Mouse (Mus musculus): ENCODE measurements around the gene 2310011J03Rik. TPM values are rescaled to one million over a fixed set of nuclear protein-coding genes. Genes with fewer than 3 reads are reported as not detected.
A peak's percentile ranks its signal among the peaks of the same experiment; 100 is the strongest.

The 2310011J03Rik gene
- polyA plus RNA-seq, 1 experiment from 2014 or later = 32.9 TPM

DNA sequence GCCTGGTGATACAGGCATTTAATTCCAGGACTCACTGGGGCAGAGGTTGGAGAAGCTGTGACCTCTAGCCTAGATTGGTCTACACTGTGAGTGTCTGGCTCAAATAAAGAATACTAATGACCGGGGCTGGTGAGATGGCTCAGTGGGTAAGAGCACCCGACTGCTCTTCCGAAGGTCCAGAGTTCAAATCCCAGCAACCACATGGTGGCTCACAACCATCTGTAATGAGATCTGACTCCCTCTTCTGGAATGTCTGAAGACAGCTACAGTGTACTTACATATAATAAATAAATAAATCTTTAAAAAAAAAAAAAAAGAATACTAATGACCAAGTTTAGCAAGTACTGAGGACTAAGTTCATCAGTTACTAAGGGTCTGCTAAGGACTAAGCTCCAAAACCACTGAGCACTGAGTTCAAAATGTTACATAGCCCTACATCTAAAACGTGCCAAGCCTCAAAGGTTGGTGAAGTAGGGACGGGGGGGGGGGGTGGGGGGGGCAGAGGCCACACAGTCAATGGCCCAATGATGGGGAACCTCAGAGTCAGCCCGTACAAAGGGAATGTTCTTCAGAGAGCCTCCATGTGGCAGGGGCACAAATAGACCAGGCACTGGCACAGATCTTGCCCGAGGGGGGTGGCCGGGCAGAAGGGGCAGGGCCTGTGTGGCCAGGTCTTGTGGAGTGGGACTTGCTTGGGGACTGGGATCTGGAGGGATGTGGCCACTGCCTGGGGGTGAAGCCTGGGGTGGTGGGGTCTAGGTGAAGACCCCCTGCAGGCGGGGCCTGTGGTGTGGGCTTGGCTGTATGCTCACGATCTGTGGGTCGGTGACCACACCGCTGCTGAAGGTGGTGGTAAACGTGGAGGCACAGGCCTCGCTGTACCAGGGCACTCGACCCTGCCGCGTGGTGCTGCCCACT lies 4.0 kb upstream of the 2310011J03Rik start:
- no peak for ATAC-seq (ENCODE audit: low FRiP score)
- Histone ChIP-seq H3K27me3 (ENCODE audit: control insufficient read depth, insufficient read depth, low read length) (peaks cover 2% of the 10 kb centered on the region; the same call in 1 of the 2 replicates), H3K4me2 (replicated peaks; ENCODE audit: low read depth, low read length) (no peak overlapping the region; the same call in 1 of the 2 replicates), H3K36me3 (ENCODE audit: control insufficient read depth, insufficient read depth, low read length) (no peaks in the 10 kb centered on the region), H3K27ac (ENCODE audit: low read depth, low read length) (no peak overlapping the region), H3K4me1 (replicated peaks; ENCODE audit: control insufficient read depth, insufficient read depth, low read length) (0 out of 2 replicates have a peak, but pooled peaks cover 9% of the 10 kb centered on the region), H3K9me3 (ENCODE audit: control insufficient read depth, low read length) (no peaks in the 10 kb centered on the region), H3K9ac (ENCODE audit: low read depth, low read length) (no peak overlapping the region), H3K4me3 (ENCODE audit: low read depth, low read length) (no peak overlapping the region)
- no peak for DNase-seq (ENCODE audit: low spot score)
- 76% methylated on average over 17 of the region's 17 CpGs for WGBS

GRCm38 (mm10) chr10:80323261-80324119 lies 3.2 kb upstream of the 2310011J03Rik start:
- H3K9ac ChIP-seq (ENCODE audit: low read depth, low read length) = peak overlapping the region; percentile 57
- ATAC-seq (ENCODE audit: low FRiP score) = peak; percentile 15; the same call in 1 of the 2 replicates
- WGBS = 2% methylated on average over 44 of the region's 46 CpGs
- no peaks in the 10 kb centered on the region for H3K9me3 ChIP-seq (ENCODE audit: control insufficient read depth, low read length)
- H3K27ac ChIP-seq (ENCODE audit: low read depth, low read length) = no peak overlapping the region
- peak overlapping the region; percentile 97 for H3K4me2 ChIP-seq (replicated peaks; ENCODE audit: low read depth, low read length)
- peak; percentile 52 for DNase-seq (ENCODE audit: low spot score)
- no peaks in the 10 kb centered on the region for H3K36me3 ChIP-seq (ENCODE audit: control insufficient read depth, insufficient read depth, low read length)
- peak overlapping the region; percentile 47 for H3K4me3 ChIP-seq (ENCODE audit: low read depth, low read length)
- peaks cover 2% of the 10 kb centered on the region; the same call in 1 of the 2 replicates for H3K27me3 ChIP-seq (ENCODE audit: control insufficient read depth, insufficient read depth, low read length)
- H3K4me1 ChIP-seq (replicated peaks; ENCODE audit: control insufficient read depth, insufficient read depth, low read length) = 0 out of 2 replicates have a peak, but pooled peaks cover 7% of the 10 kb centered on the region

DNA sequence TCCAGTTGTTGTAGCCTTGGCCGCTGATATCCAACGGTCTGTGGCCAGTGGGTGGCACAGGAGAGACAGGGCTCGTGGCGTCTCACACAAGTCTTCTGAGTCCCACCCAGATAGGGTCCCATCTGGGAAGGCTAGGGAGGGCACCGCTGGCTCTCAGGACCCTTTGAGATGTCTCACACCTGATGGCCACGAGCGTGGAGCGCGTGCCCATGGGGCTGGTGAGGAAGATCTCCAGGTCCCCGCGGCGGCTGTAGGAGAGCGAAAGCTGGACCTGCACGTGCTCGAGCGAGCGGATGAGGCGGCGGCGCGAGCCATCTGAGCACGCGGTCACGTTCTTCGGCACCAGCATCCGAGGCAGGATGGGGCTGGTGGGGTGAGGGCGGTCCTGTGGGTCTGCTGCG lies 2.5 kb upstream of the 2310011J03Rik start:
- Histone ChIP-seq H3K4me2 (replicated peaks; ENCODE audit: low read depth, low read length) (peak overlapping the region; percentile 97), H3K4me3 (ENCODE audit: low read depth, low read length) (peak overlapping the region; percentile 47), H3K4me1 (replicated peaks; ENCODE audit: control insufficient read depth, insufficient read depth, low read length) (0 out of 2 replicates have a peak, but pooled peaks cover 7% of the 10 kb centered on the region), H3K36me3 (ENCODE audit: control insufficient read depth, insufficient read depth, low read length) (no peaks in the 10 kb centered on the region), H3K27ac (ENCODE audit: low read depth, low read length) (no peak overlapping the region), H3K27me3 (ENCODE audit: control insufficient read depth, insufficient read depth, low read length) (peaks cover 2% of the 10 kb centered on the region; the same call in 1 of the 2 replicates), H3K9ac (ENCODE audit: low read depth, low read length) (peak overlapping the region; percentile 57; the same call in 1 of the 2 replicates), H3K9me3 (ENCODE audit: control insufficient read depth, low read length) (no peaks in the 10 kb centered on the region)
- no peak; the same call in 1 of the 2 replicates for ATAC-seq (ENCODE audit: low FRiP score)
- DNase-seq (ENCODE audit: low spot score) = no peak
- 10% methylated on average over 28 of the region's 28 CpGs for WGBS

GRCm38 (mm10) chr10:80321670-80322581 lies 1.6 kb upstream of the 2310011J03Rik start:
- Histone ChIP-seq H3K27ac (ENCODE audit: low read depth, low read length) (no peak overlapping the region), H3K36me3 (ENCODE audit: control insufficient read depth, insufficient read depth, low read length) (no peaks in the 10 kb centered on the region), H3K9ac (ENCODE audit: low read depth, low read length) (no peak overlapping the region), H3K4me3 (ENCODE audit: low read depth, low read length) (no peak overlapping the region), H3K27me3 (ENCODE audit: control insufficient read depth, insufficient read depth, low read length) (peaks cover 2% of the 10 kb centered on the region; the same call in 1 of the 2 replicates), H3K4me1 (replicated peaks; ENCODE audit: control insufficient read depth, insufficient read depth, low read length) (0 out of 2 replicates have a peak, but pooled peaks cover 7% of the 10 kb centered on the region), H3K4me2 (replicated peaks; ENCODE audit: low read depth, low read length) (no peak overlapping the region), H3K9me3 (ENCODE audit: control insufficient read depth, low read length) (no peaks in the 10 kb centered on the region)
- 86% methylated on average over 21 of the region's 21 CpGs for WGBS
- no peak for ATAC-seq (ENCODE audit: low FRiP score)
- DNase-seq (ENCODE audit: low spot score) = no peak

DNA sequence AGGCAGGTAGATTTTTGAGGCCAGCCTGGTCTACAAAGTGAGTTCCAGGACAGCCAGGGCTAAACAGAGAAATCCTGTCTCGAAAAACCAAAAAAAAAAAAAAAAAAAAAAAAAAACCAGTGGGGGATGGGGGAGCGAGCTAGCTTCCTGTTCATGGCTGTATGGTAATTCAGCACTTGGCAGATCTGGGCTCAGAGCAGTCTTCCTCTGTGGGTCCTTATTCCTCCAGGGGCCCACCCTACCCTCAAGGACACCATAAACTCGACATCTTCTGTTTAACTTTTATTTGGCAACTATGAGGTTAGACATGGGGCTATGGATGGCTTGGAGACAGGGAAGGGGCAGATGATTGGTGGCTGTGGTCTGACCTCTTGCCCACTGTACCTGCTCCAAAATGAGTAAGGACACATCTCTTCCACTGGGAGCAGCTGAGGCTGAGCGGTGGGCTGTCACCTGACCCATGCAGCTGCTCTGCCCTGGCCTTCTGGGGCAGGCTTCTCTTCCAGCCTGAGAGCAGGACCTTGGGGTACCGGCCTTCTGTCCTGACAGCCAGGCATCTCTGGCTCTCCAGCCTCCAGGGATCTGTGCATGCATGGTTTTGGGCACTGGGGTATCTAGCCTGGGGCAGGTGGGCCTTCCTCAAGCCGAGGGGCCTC lies 805 bp upstream of the 2310011J03Rik start:
- Histone ChIP-seq H3K4me2 (replicated peaks; ENCODE audit: low read depth, low read length) (no peak overlapping the region), H3K4me1 (replicated peaks; ENCODE audit: control insufficient read depth, insufficient read depth, low read length) (0 out of 2 replicates have a peak, but pooled peaks cover 7% of the 10 kb centered on the region), H3K27me3 (ENCODE audit: control insufficient read depth, insufficient read depth, low read length) (peaks cover 2% of the 10 kb centered on the region; the same call in 1 of the 2 replicates), H3K36me3 (ENCODE audit: control insufficient read depth, insufficient read depth, low read length) (0 out of 2 replicates have a peak, but pooled peaks cover 1% of the 10 kb centered on the region), H3K9me3 (ENCODE audit: control insufficient read depth, low read length) (no peaks in the 10 kb centered on the region), H3K4me3 (ENCODE audit: low read depth, low read length) (no peak overlapping the region), H3K9ac (ENCODE audit: low read depth, low read length) (no peak overlapping the region), H3K27ac (ENCODE audit: low read depth, low read length) (no peak overlapping the region)
- DNase-seq (ENCODE audit: low spot score) (no peak), ATAC-seq (ENCODE audit: low FRiP score) (no peak)
- 73% methylated on average over 6 of the region's 6 CpGs for WGBS

DNA sequence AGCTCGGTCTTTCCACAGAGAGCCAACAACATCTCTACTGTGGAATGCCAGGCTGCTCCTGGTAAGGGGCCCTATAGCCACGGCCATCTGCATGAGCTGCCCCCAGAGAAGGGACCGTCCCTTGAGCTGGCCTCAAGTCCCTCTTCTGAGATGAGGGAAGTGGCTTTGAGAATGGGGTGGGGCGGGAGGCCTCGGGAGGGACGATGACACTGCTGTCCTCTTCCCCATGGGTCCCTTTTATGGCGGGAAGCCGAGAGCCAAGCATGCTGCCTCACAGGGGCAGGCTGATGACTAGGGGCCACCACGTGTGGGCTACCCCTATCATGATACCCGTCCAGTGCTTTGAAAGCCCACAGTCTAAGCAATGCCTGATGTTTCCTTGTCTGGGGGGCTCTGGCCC lies 3.3 kb downstream of the 2310011J03Rik start:
- no peak overlapping the region for H3K4me2 ChIP-seq (replicated peaks; ENCODE audit: low read depth, low read length)
- H3K27me3 ChIP-seq (ENCODE audit: control insufficient read depth, insufficient read depth, low read length) = peaks cover 23% of the 10 kb centered on the region
- H3K9ac ChIP-seq (ENCODE audit: low read depth, low read length) = no peak overlapping the region
- no peak overlapping the region for H3K4me3 ChIP-seq (ENCODE audit: low read depth, low read length)
- DNase-seq (ENCODE audit: low spot score) = no peak
- H3K4me1 ChIP-seq (replicated peaks; ENCODE audit: control insufficient read depth, insufficient read depth, low read length) = peaks cover 6% of the 10 kb centered on the region; the same call in 1 of the 2 replicates
- ATAC-seq (ENCODE audit: low FRiP score) = no peak
- 62% methylated on average over 10 of the region's 10 CpGs for WGBS
- peaks cover 12% of the 10 kb centered on the region; the same call in 1 of the 2 replicates for H3K36me3 ChIP-seq (ENCODE audit: control insufficient read depth, insufficient read depth, low read length)
- no peak overlapping the region for H3K27ac ChIP-seq (ENCODE audit: low read depth, low read length)
- H3K9me3 ChIP-seq (ENCODE audit: control insufficient read depth, low read length) = no peaks in the 10 kb centered on the region

DNA sequence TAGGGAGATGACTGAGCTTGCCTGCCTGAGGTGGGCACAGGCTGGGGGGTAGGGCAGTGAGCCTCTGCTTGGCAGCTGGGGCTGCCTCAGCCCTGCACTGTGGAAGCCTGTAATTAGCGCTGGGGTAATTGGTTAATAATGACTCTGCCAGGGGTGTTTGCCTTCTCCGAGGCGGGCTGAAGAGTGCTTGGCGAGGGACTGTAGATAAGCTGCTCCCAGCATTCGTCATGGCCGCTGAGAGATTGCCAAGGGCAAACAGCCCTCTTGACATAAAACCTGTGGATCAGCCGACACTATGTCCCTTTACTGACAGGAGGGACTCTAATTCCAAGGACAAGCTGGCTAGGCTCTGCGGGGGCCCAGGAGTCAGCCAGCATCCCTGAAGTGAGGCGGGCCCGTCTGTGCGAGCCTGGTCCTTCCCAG lies 4.0 kb downstream of the 2310011J03Rik start:
- Histone ChIP-seq H3K27me3 (ENCODE audit: control insufficient read depth, insufficient read depth, low read length) (peaks cover 26% of the 10 kb centered on the region), H3K27ac (ENCODE audit: low read depth, low read length) (no peak overlapping the region), H3K9ac (ENCODE audit: low read depth, low read length) (no peak overlapping the region; the same call in 1 of the 2 replicates), H3K9me3 (ENCODE audit: control insufficient read depth, low read length) (no peaks in the 10 kb centered on the region), H3K4me2 (replicated peaks; ENCODE audit: low read depth, low read length) (no peak overlapping the region), H3K4me1 (replicated peaks; ENCODE audit: control insufficient read depth, insufficient read depth, low read length) (peaks cover 6% of the 10 kb centered on the region; the same call in 1 of the 2 replicates), H3K4me3 (ENCODE audit: low read depth, low read length) (no peak overlapping the region), H3K36me3 (ENCODE audit: control insufficient read depth, insufficient read depth, low read length) (peaks cover 14% of the 10 kb centered on the region)
- no peak for DNase-seq (ENCODE audit: low spot score)
- ATAC-seq (ENCODE audit: low FRiP score) = no peak
- 38% methylated on average over 11 of the region's 11 CpGs for WGBS

Measured in hindbrain, embryonic 11.5 days (tissue).